Comparison of ENCODE assay signal across 8 mouse cellular contexts in genomic region chr1:40324457-40324856, GRCm38 (mm10). TPM values are rescaled to one million over a fixed set of nuclear protein-coding genes. Genes with fewer than 3 reads are reported as not detected.
A peak's percentile ranks its signal among the peaks of the same experiment; 100 is the strongest.
DNase-seq lines count a peak whose midpoint lies in the region; ATAC-seq and TF ChIP-seq lines count a peak whose summit lies in the region.

TSS of gene Il1rl2 (plus strand) at chr1:40324610.

- TF ChIP-seq EP300 in ES-Bruce4 (IDR thresholded peaks at IDR 0.05; ENCODE audit: insufficient read depth, low read depth, low read length), result no peak
- no peak for TF ChIP-seq EP300 in heart, adult 2 months (IDR thresholded peaks at IDR 0.05; ENCODE audit: insufficient read depth, low read depth, low read length)

- no peaks in the 10 kb centered on the region for H3K36me3 ChIP-seq in ES-Bruce4 (ENCODE audit: control insufficient read depth, insufficient read depth, low read length, poor library complexity, severe bottlenecking)
- H3K36me3 ChIP-seq in heart, adult 2 months (ENCODE audit: control insufficient read depth, insufficient read depth, low read length), result no peaks in the 10 kb centered on the region
- no peaks in the 10 kb centered on the region for H3K36me3 ChIP-seq in intestine, embryonic 16.5 days (ENCODE audit: control insufficient read depth, insufficient read depth, low read length)
- H3K36me3 ChIP-seq in lung, embryonic 16.5 days (ENCODE audit: control insufficient read depth, insufficient read depth, low read length), result no peaks in the 10 kb centered on the region
- H3K36me3 ChIP-seq in small intestine, adult 2 months (ENCODE audit: control insufficient read depth, insufficient read depth, low read length), result no peaks in the 10 kb centered on the region

- ATAC-seq in intestine, embryonic 16.5 days, result peak; percentile 63
- peak; percentile 90 for ATAC-seq in lung, embryonic 16.5 days (ENCODE audit: low read depth)

- no peak within 1 kb of the TSS for H3K9ac ChIP-seq in ES-Bruce4 (ENCODE audit: low read depth, poor library complexity, severe bottlenecking)
- peak within 1 kb of the TSS; percentile 64 for H3K9ac ChIP-seq in heart, adult 2 months (ENCODE audit: low read depth, low read length)
- peak within 1 kb of the TSS; percentile 57 for H3K9ac ChIP-seq in intestine, embryonic 16.5 days (ENCODE audit: low read depth, low read length)
- H3K9ac ChIP-seq in lung, embryonic 16.5 days (ENCODE audit: low read length), result peak within 1 kb of the TSS; percentile 70

- 20% methylated on average over 6 of the region's 6 CpGs for WGBS in heart, adult 2 months
- 42% methylated on average over 6 of the region's 6 CpGs for WGBS in intestine, embryonic 16.5 days
- 11% methylated on average over 6 of the region's 6 CpGs for WGBS in lung, embryonic 16.5 days
- 51% methylated on average over 6 of the region's 6 CpGs for WGBS in small intestine, adult 2 months

- TF ChIP-seq POLR2A in ES-Bruce4 (IDR thresholded peaks at IDR 0.05; ENCODE audit: insufficient read depth, low read length), result no peak
- TF ChIP-seq POLR2A in heart, adult 2 months (IDR thresholded peaks at IDR 0.05; ENCODE audit: insufficient read depth, low read depth, low read length), result no peak
- no peak for TF ChIP-seq POLR2A in small intestine, adult 2 months (IDR thresholded peaks at IDR 0.05; ENCODE audit: low read depth, low read length)

- H3K79me2 ChIP-seq in heart, adult 2 months (replicated peaks; ENCODE audit: control insufficient read depth, insufficient read depth, low read length), result no peaks in the 10 kb centered on the region

- DNase-seq in heart, adult 2 months, result peak; percentile 30 to 39
- no peak for DNase-seq in layer of hippocampus, adult 9-10 months (ENCODE audit: low spot score)
- DNase-seq in layer of hippocampus, adult 8-10 months (ENCODE audit: low spot score in 2 of 2), result no peak

- intact Hi-C loops in heart, adult 2 months (cut with DNase I), result no loop called here

- 0 out of 2 replicates have a peak within 1 kb of the TSS, but pooled peaks have one; percentile 6 for H3K4me3 ChIP-seq in ES-Bruce4 (ENCODE audit: low read depth, low read length)
- peak within 1 kb of the TSS; percentile 55 for H3K4me3 ChIP-seq in brown adipose tissue, adult 24 weeks (ENCODE audit: insufficient read depth, low read depth, low read length)
- peak within 1 kb of the TSS; percentile 44 for H3K4me3 ChIP-seq in heart, adult 2 months
- H3K4me3 ChIP-seq in intestine, embryonic 16.5 days (ENCODE audit: low read length), result peak within 1 kb of the TSS; percentile 50
- H3K4me3 ChIP-seq in lung, embryonic 16.5 days (ENCODE audit: low read length), result peak within 1 kb of the TSS; percentile 59
- H3K4me3 ChIP-seq in small intestine, adult 2 months (ENCODE audit: low read depth, low read length), result peak within 1 kb of the TSS; percentile 43

- no peak for TF ChIP-seq CTCF in ES-Bruce4 (IDR thresholded peaks at IDR 0.05; ENCODE audit: low read depth, low read length)
- TF ChIP-seq CTCF in heart, adult 2 months (IDR thresholded peaks at IDR 0.05), result no peak
- no peak for TF ChIP-seq CTCF in small intestine, adult 2 months (IDR thresholded peaks at IDR 0.05; ENCODE audit: extremely low read depth, insufficient read length, insufficient replicate concordance, low read depth, low read length)

- no peaks in the 10 kb centered on the region for H3K27me3 ChIP-seq in ES-Bruce4 (ENCODE audit: control insufficient read depth, insufficient read depth, low read length, poor library complexity, severe bottlenecking)
- no peaks in the 10 kb centered on the region for H3K27me3 ChIP-seq in heart, adult 2 months (ENCODE audit: control insufficient read depth, insufficient read depth, low read length)
- H3K27me3 ChIP-seq in intestine, embryonic 16.5 days (replicated peaks; ENCODE audit: control insufficient read depth, insufficient read depth, low read length), result no peaks in the 10 kb centered on the region
- peaks cover 3% of the 10 kb centered on the region for H3K27me3 ChIP-seq in lung, embryonic 16.5 days (ENCODE audit: control insufficient read depth, insufficient read depth, low read depth, low read length)
- H3K27me3 ChIP-seq in small intestine, adult 2 months (ENCODE audit: control insufficient read depth, insufficient read depth, low read length), result no peaks in the 10 kb centered on the region

- no peaks in the 10 kb centered on the region for H3K9me3 ChIP-seq in ES-Bruce4 (replicated peaks; ENCODE audit: control insufficient read depth, insufficient read depth, low read length, poor library complexity, severe bottlenecking)
- no peaks in the 10 kb centered on the region for H3K9me3 ChIP-seq in intestine, embryonic 16.5 days (ENCODE audit: control insufficient read depth, low read length)
- no peaks in the 10 kb centered on the region for H3K9me3 ChIP-seq in lung, embryonic 16.5 days (ENCODE audit: control insufficient read depth, low read length)

- peak within 1 kb of the TSS; percentile 81 for H3K4me2 ChIP-seq in intestine, embryonic 16.5 days (ENCODE audit: low read depth, low read length)
- H3K4me2 ChIP-seq in lung, embryonic 16.5 days (ENCODE audit: low read depth, low read length), result peak within 1 kb of the TSS; percentile 94

- no peaks in the 10 kb centered on the region for H3K4me1 ChIP-seq in ES-Bruce4 (ENCODE audit: control insufficient read depth, insufficient read depth, low read length)
- peaks cover 2% of the 10 kb centered on the region; the same call in 1 of the 2 replicates for H3K4me1 ChIP-seq in brown adipose tissue, adult 24 weeks (ENCODE audit: control insufficient read depth, insufficient read depth, insufficient read length, low read length)
- H3K4me1 ChIP-seq in heart, adult 2 months (ENCODE audit: control insufficient read depth, insufficient read depth, low read length), result peaks cover 2% of the 10 kb centered on the region; the same call in 1 of the 2 replicates
- H3K4me1 ChIP-seq in intestine, embryonic 16.5 days (ENCODE audit: control insufficient read depth, insufficient read depth, low read length), result peaks cover 11% of the 10 kb centered on the region
- H3K4me1 ChIP-seq in lung, embryonic 16.5 days (replicated peaks; ENCODE audit: control insufficient read depth, insufficient read depth, low read length), result peaks cover 10% of the 10 kb centered on the region
- no peaks in the 10 kb centered on the region for H3K4me1 ChIP-seq in small intestine, adult 2 months (ENCODE audit: control insufficient read depth, insufficient read depth, insufficient read length, low read length)

- H3K27ac ChIP-seq in ES-Bruce4 (ENCODE audit: insufficient read depth, low read length), result no peak within 1 kb of the TSS
- 0 out of 2 replicates have a peak within 1 kb of the TSS, but pooled peaks have one; percentile 29 for H3K27ac ChIP-seq in brown adipose tissue, adult 24 weeks (replicated peaks; ENCODE audit: low read depth, low read length)
- H3K27ac ChIP-seq in heart, adult 2 months, result peak within 1 kb of the TSS; percentile 36
- no peak within 1 kb of the TSS for H3K27ac ChIP-seq in intestine, embryonic 16.5 days (ENCODE audit: low read length)
- peak within 1 kb of the TSS; percentile 72 for H3K27ac ChIP-seq in lung, embryonic 16.5 days (ENCODE audit: low read length)
- 0 out of 2 replicates have a peak within 1 kb of the TSS, but pooled peaks have one; percentile 13 for H3K27ac ChIP-seq in small intestine, adult 2 months (ENCODE audit: insufficient read depth, low read depth, low read length)

RNA-seq across cellular contexts. Expression of gene Il1rl2, which starts in this region (rescaled TPM):
- 0.30 and 0.46 TPM in 2 replicates for polyA plus RNA-seq in ES-Bruce4 (2011; ENCODE audit: insufficient read depth, insufficient read length, low read depth, missing spikeins)
- 1.4 and 4.1 TPM in 2 replicates for polyA plus RNA-seq in brown adipose tissue, adult 24 weeks (2012; ENCODE audit: insufficient read depth, insufficient read length, missing spikeins)
- total RNA-seq in heart, adult 2 months (2021), result 1 to 10 TPM in 1 of 2 experiments, under 1 TPM in 1; 0.84 to 1.1 TPM
- 1.5 and 2.3 TPM in 2 replicates for polyA plus RNA-seq in heart, adult 2 months (2012; rRNA removed)
- polyA plus RNA-seq in intestine, embryonic 16.5 days (2015; fragmentation: Nextera tagmentation; extraction: Ambion mirVana), result 4.4 and 5.2 TPM in 2 replicates
- 12.4 and 13.2 TPM in 2 replicates for polyA plus RNA-seq in lung, embryonic 16.5 days (2015; fragmentation: Nextera tagmentation; extraction: Ambion mirVana)
- polyA plus RNA-seq in small intestine, adult 2 months (2012; rRNA removed), result 0.53 and 0.90 TPM in 2 replicates
- 1 to 10 TPM in 2 of 4 experiments, under 1 TPM in 2; 0.31 to 2.0 (median 1.2) TPM for total RNA-seq in layer of hippocampus, adult 8-10 months (2022)

Comparison
In these comparisons a context has a peak if more than half of its experiments do, and no peak if none do; other contexts are left out.
1. H3K27ac ChIP-seq: peak in brown adipose tissue, adult 24 weeks (single experiment), heart, adult 2 months (single experiment), lung, embryonic 16.5 days (single experiment) and small intestine, adult 2 months (single experiment); none in ES-Bruce4 (single experiment) and intestine, embryonic 16.5 days (single experiment).
2. H3K4me3 ChIP-seq: peak in every context shown above with its lines; median percentile 59 in lung, embryonic 16.5 days; 55 in brown adipose tissue, adult 24 weeks; 50 in intestine, embryonic 16.5 days; 44 in heart, adult 2 months; 43 in small intestine, adult 2 months; 6 in ES-Bruce4.
3. DNase-seq: peak in heart, adult 2 months (2 of 2); none in layer of hippocampus, adult 9-10 months (single experiment) and layer of hippocampus, adult 8-10 months (0 of 2).